Mouse (Mus musculus) hindbrain, embryonic 15.5 days (tissue): ENCODE results near the gene Tmem52. TPM values are rescaled to one million over a fixed set of nuclear protein-coding genes. Genes with fewer than 3 reads are reported as not detected.
A peak's percentile ranks its signal among the peaks of the same experiment; 100 is the strongest.
"Not testable (repeated sequence)": the region's sequence is repeated elsewhere in the genome, so short reads cannot be mapped to it uniquely, and the experiment has no call there.

Experiments used
- ATAC-seq: fragments of 200-750 bp; cut with Nextera tagmentation; 2 replicates; pipeline ENCODE4 v1.8.0; 2017; ENCODE audit warnings: low read depth, moderate number of reproducible peaks, moderate TSS enrichment; ENCODE audit not compliant: low FRiP score
- H3K27ac ChIP-seq: fragments of 300-500 bp; sonication (generic); replicated peaks from 2 replicates; pipeline ENCODE4 v1.5.1; 2015; ENCODE audit warnings: mild to moderate bottlenecking, inconsistent platforms
- H3K27me3 ChIP-seq: fragments of 300-500 bp; sonication (generic); 2 replicates; pipeline ENCODE4 v1.6.1; 2015; ENCODE audit warnings: control low read depth, inconsistent platforms
- H3K36me3 ChIP-seq: fragments of 300-500 bp; sonication (generic); 2 replicates; pipeline ENCODE4 v1.6.1; 2015; ENCODE audit warnings: control low read depth, inconsistent platforms
- H3K4me1 ChIP-seq: fragments of 300-500 bp; sonication (generic); replicated peaks from 2 replicates; pipeline ENCODE4 v1.6.1; 2015; ENCODE audit warnings: control low read depth, inconsistent platforms
- H3K4me2 ChIP-seq: fragments of 300-500 bp; sonication (generic); 2 replicates; pipeline ENCODE4 v1.6.1; 2015; ENCODE audit warnings: moderate library complexity, mild to moderate bottlenecking, inconsistent platforms
- H3K4me3 ChIP-seq: fragments of 300-500 bp; sonication (generic); 2 replicates; pipeline ENCODE4 v1.5.1; 2015; ENCODE audit warnings: mild to moderate bottlenecking, inconsistent platforms
- H3K9ac ChIP-seq: fragments of 300-500 bp; sonication (generic); 2 replicates; pipeline ENCODE4 v1.6.1; 2015; ENCODE audit warnings: inconsistent platforms
- H3K9me3 ChIP-seq: fragments of 300-500 bp; sonication (generic); 2 replicates; pipeline ENCODE4 v1.6.1; 2016; ENCODE audit warnings: control low read depth, inconsistent platforms
- whole genome bisulfite sequencing: fragments of 180-500 bp; shearing (Covaris S2); methylation state at CpG from one replicate; pipeline ENCODE4 v1.1.7; 2015; 5-methylcytosine and 5-hydroxymethylcytosine counted together
- polyA plus RNA-seq: library from polyadenylated mRNA; unstranded; fragments of >200 nt; fragmentation: Nextera tagmentation; extraction: Ambion mirVana; gene quantifications from 2 replicates; pipeline ENCODE4 v1.2.1, GENCODE M21; 2015

Gene Tmem52
- polyA plus RNA-seq, result 0.17 TPM in 1 of 2 replicates, not detected in the other

DNA sequence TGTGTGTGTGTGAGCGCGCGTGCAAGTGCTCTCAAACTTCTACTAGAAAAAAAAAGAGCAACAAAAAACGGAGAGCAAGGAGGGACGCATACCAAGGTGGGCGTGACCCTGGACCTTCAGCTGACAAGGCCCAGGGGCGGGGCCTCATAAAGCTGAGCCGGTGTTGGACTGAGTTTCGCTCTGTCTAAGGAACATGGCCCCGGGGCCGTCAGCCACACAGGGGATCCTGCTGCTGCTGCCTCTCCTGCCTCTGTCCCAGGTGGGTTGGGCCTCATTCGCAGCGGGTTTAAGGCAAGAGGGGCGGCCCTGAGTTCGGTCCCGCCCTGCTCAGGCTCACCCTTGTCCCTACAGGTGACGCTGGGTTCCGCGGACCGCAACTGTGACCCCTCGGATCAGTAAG, at the start of gene Tmem52:
Gene Tmem52 (plus strand): TSS at position 163 of the 400 bp plus-strand sequence.
- Histone ChIP-seq H3K9me3 (no peaks in the 10 kb centered on the region), H3K9ac (no peak within 1 kb of the TSS), H3K4me1 (peaks cover 10% of the 10 kb centered on the region; the same call in 1 of the 2 replicates), H3K4me2 (peak within 1 kb of the TSS; percentile 35), H3K4me3 (no peak within 1 kb of the TSS), H3K27ac (no peak within 1 kb of the TSS), H3K36me3 (no peaks in the 10 kb centered on the region), H3K27me3 (0 out of 2 replicates have a peak, but pooled peaks cover 4% of the 10 kb centered on the region)
- ATAC-seq, result no peak
- 12% methylated on average over 21 of the region's 21 CpGs for WGBS

- Histone ChIP-seq H3K9ac (no peak overlapping the region), H3K4me2 (no peak overlapping the region), H3K9me3 (no peaks in the 10 kb centered on the region), H3K4me3 (no peak overlapping the region), H3K27me3 (no peaks in the 10 kb centered on the region), H3K36me3 (0 out of 2 replicates have a peak, but pooled peaks cover 4% of the 10 kb centered on the region), H3K27ac (no peak overlapping the region), H3K4me1 (no peaks in the 10 kb centered on the region)
- WGBS, result 85% methylated on average over 3 of the region's 3 CpGs
- ATAC-seq, result no peak
Measured at GRCm38 (mm10) chr4:155420137-155420536, 48.8 kb upstream of the Tmem52 start.

GRCm38 (mm10) chr4:155421412-155422370, 47.2 kb upstream of the Tmem52 start:
- H3K36me3 ChIP-seq, H3K27ac ChIP-seq, H3K4me2 ChIP-seq, H3K27me3 ChIP-seq, H3K9me3 ChIP-seq, H3K4me1 ChIP-seq, ATAC-seq, H3K4me3 ChIP-seq, H3K9ac ChIP-seq: not testable (repeated sequence)
- WGBS, result 89% methylated on average over 22 of the region's 30 CpGs

DNA sequence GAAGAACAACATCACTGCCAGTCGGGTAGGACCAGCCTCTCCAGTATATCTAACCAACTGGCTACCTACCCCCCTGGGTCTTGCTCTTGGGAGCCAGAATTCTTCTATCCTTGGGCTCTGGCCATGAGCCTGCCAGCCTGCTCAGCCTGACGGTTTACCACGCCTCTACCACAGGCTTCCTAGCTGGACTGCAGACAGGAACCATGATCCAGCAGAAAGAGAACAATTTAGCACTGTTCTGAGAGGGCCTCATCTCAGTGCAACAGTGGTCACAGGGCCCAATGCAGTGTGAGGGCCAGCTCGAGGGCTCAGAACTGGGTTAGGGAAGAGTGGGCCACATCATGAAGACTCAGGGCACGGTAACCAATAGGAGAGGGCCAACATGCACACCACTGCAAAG, 44.9 kb upstream of the Tmem52 start:
- Histone ChIP-seq H3K36me3 (0 out of 2 replicates have a peak, but pooled peaks cover 4% of the 10 kb centered on the region), H3K27me3 (no peaks in the 10 kb centered on the region), H3K4me2 (no peak overlapping the region), H3K4me3 (no peak overlapping the region), H3K9me3 (no peaks in the 10 kb centered on the region), H3K27ac (no peak overlapping the region), H3K9ac (no peak overlapping the region), H3K4me1 (no peaks in the 10 kb centered on the region)
- 92% methylated on average over 5 of the region's 5 CpGs for WGBS
- no peak for ATAC-seq

DNA sequence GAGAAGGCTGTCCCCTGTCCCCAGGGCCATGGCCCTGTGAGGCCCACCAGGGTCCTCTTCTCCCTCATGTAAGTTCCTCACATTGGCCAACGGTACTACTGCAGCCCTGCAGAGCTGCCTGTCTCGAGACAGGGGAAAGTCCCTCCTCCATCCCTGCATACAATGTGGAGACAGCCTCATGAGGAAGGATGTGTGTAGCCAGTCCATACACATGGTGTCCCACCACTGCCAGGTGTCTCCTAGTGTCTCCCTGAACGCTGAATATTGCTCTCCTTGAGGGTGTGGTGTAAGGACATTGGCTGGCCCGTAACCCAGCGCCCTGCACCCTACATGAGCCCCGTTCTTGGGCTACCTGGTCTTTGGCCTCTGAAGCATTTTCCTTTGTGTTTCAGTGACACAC, 42.6 kb upstream of the Tmem52 start:
- ATAC-seq, result no peak
- Histone ChIP-seq H3K4me1 (no peaks in the 10 kb centered on the region), H3K9me3 (no peaks in the 10 kb centered on the region), H3K36me3 (no peaks in the 10 kb centered on the region), H3K4me3 (no peak overlapping the region), H3K27ac (no peak overlapping the region), H3K4me2 (no peak overlapping the region), H3K9ac (no peak overlapping the region), H3K27me3 (no peaks in the 10 kb centered on the region)
- WGBS, result 75% methylated on average over 6 of the region's 6 CpGs

DNA sequence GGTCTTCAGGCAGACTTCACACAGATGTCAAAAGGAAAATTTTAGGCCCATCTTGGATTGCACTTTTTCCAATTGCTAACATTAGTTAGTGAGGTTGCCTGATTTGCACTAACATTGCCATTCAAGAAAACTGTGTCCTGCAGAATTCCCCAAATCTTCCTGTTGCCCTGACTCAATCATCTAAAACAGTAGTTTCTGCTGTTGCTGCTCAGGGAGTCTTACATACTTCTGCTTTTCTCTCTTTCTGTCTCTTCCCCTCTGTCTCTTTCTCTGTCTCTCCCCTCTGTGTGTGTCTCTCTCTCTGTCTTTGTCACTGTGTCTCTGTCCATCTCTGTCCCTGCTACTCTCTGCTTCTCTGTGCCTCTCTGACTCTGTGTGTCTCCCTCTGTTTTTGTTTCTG, 40.5 kb upstream of the Tmem52 start:
- Histone ChIP-seq H3K4me2 (no peak overlapping the region), H3K4me3 (no peak overlapping the region), H3K36me3 (no peaks in the 10 kb centered on the region), H3K9me3 (no peaks in the 10 kb centered on the region), H3K27ac (no peak overlapping the region), H3K9ac (no peak overlapping the region), H3K4me1 (no peaks in the 10 kb centered on the region), H3K27me3 (no peaks in the 10 kb centered on the region)
- ATAC-seq, result no peak

- Histone ChIP-seq H3K4me2 (no peak overlapping the region), H3K4me1 (no peaks in the 10 kb centered on the region), H3K27me3 (no peaks in the 10 kb centered on the region), H3K9me3 (no peaks in the 10 kb centered on the region), H3K27ac (no peak overlapping the region), H3K4me3 (no peak overlapping the region), H3K9ac (no peak overlapping the region), H3K36me3 (no peaks in the 10 kb centered on the region)
- no peak for ATAC-seq
- WGBS, result 90% methylated on average over 3 of the region's 3 CpGs
Measured at GRCm38 (mm10) chr4:155429202-155429601, 39.7 kb upstream of the Tmem52 start.

DNA sequence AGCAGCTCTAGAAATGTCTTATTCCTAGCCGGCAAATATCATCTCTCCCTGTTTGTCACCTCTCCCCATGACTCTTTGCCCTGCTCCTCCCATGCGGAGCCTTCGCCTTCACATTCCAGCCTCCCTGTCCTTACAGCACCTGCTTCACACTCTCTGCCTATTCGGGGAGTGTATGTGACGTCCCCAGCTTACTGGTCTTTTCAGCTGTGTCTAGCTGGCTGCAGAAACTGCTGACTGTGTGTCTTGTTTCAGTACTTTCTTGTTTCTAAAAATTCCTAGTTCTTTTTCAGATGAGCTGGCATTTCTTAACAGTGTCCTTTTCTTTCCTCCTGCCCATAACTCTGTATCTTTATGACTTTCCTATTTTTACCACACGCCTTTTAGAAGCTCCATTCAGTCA, 36.6 kb upstream of the Tmem52 start:
- no peaks in the 10 kb centered on the region for H3K9me3 ChIP-seq
- H3K36me3 ChIP-seq, result no peaks in the 10 kb centered on the region
- no peaks in the 10 kb centered on the region for H3K27me3 ChIP-seq
- H3K9ac ChIP-seq, result no peak overlapping the region
- no peak overlapping the region for H3K4me2 ChIP-seq
- H3K4me3 ChIP-seq, result no peak overlapping the region
- no peak for ATAC-seq
- no peaks in the 10 kb centered on the region for H3K4me1 ChIP-seq
- 90% methylated on average over 6 of the region's 6 CpGs for WGBS
- H3K27ac ChIP-seq, result no peak overlapping the region

DNA sequence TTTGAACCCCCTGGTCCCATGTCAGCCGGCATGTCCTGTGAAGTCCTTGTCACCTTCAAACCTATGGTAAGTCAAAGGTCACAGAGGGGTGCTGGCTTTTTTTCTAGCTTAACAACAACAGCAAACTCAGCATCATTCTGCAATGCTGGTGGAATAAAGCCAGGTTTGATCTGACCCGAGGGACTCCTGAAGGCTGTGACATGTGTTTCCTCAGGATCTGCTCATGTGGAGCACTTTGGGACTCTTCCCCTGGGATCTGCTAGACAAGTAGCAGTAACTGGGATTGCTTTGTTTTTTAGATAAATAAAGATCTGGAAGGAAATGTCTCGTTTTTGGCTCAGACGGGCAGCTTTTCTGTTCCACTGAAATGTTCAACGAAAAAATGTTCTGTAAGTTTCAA, 34.9 kb upstream of the Tmem52 start:
- ATAC-seq, result no peak
- Histone ChIP-seq H3K27me3 (no peaks in the 10 kb centered on the region), H3K9me3 (no peaks in the 10 kb centered on the region), H3K36me3 (no peaks in the 10 kb centered on the region), H3K9ac (no peak overlapping the region), H3K4me3 (no peak overlapping the region), H3K4me2 (no peak overlapping the region), H3K4me1 (no peaks in the 10 kb centered on the region), H3K27ac (no peak overlapping the region)
- WGBS, result 88% methylated on average over 5 of the region's 5 CpGs

- Histone ChIP-seq H3K9ac (no peak overlapping the region), H3K4me2 (no peak overlapping the region), H3K27me3 (no peaks in the 10 kb centered on the region), H3K36me3 (no peaks in the 10 kb centered on the region), H3K9me3 (no peaks in the 10 kb centered on the region), H3K4me3 (no peak overlapping the region), H3K4me1 (no peaks in the 10 kb centered on the region), H3K27ac (no peak overlapping the region)
- no peak for ATAC-seq
- WGBS, result 77% methylated on average over 3 of the region's 3 CpGs
Measured at GRCm38 (mm10) chr4:155442808-155443207, 26.1 kb upstream of the Tmem52 start.

- Histone ChIP-seq H3K9ac (no peak overlapping the region), H3K27ac (no peak overlapping the region), H3K9me3 (no peaks in the 10 kb centered on the region), H3K4me2 (no peak overlapping the region), H3K36me3 (no peaks in the 10 kb centered on the region), H3K4me1 (no peaks in the 10 kb centered on the region), H3K27me3 (no peaks in the 10 kb centered on the region), H3K4me3 (no peak overlapping the region)
- WGBS, result 41% methylated on average over 10 of the region's 10 CpGs
- ATAC-seq, result no peak
Measured at GRCm38 (mm10) chr4:155451597-155451996, 17.3 kb upstream of the Tmem52 start.

DNA sequence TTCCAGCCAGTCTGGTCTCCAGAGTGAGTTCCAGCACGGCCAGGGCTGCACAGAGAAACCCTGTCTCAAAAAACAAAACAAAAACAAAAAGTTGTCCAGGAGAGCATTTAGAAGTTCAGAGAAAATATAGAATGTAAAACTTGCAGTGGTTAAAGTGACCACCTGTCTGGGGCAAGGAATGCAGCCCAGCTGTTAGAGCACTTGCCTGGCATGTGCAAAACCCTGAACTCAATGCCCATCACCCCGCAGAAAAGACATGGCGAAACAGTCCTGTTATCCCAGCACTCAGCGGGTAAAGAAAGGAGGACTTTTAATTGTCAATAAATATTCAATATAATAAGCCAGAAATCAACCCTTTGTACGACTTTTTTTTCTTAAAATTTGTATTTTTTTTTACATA, 10.3 kb upstream of the Tmem52 start:
- Histone ChIP-seq H3K4me1 (no peaks in the 10 kb centered on the region), H3K4me2 (no peak overlapping the region), H3K9me3 (no peaks in the 10 kb centered on the region), H3K27me3 (no peaks in the 10 kb centered on the region), H3K4me3 (no peak overlapping the region), H3K27ac (no peak overlapping the region), H3K9ac (no peak overlapping the region), H3K36me3 (no peaks in the 10 kb centered on the region)
- no peak for ATAC-seq
- 81% methylated on average over 5 of the region's 5 CpGs for WGBS
